Mouse (Mus musculus): ENCODE measurements around the gene Tigit.

The Tigit gene

GRCm38 (mm10) chr16:43620359-43620758 lies 43.6 kb downstream of the Tigit start:
- CTCF ChIA-PET = interaction anchor here (0.6 kb wide), 1 partner anchor 714 kb away, joined by 3 read pairs; no protein-coding TSS in a partner anchor

- CTCF ChIA-PET = no interaction called here
These were observed 44.7 kb downstream of the Tigit start for GRCm38 (mm10) chr16:43619277-43619676.

- CTCF ChIA-PET = no interaction called here
These were observed 45.7 kb downstream of the Tigit start for GRCm38 (mm10) chr16:43618286-43618685.

- CTCF ChIA-PET = no interaction called here
These were observed 46.6 kb downstream of the Tigit start for GRCm38 (mm10) chr16:43617346-43617745.

GRCm38 (mm10) chr16:43616348-43616747 lies 47.6 kb downstream of the Tigit start:
- CTCF ChIA-PET = no interaction called here

DNA sequence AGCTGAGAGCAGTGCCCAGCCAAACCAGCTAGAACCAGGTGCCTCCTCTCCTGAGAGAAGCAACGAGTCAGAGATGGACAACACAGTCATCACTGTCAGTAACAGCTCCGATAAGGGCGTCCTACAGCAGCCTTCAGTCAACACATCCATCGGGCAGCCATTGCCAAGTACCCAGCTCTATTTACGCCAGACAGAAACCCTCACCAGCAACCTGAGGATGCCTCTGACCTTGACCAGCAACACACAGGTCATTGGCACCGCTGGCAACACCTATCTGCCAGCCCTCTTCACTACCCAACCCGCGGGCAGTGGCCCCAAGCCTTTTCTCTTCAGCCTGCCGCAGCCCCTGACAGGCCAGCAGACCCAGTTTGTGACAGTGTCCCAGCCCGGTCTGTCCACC lies 53.6 kb downstream of the Tigit start:
- CTCF ChIA-PET = interaction anchor here (0.7 kb wide), 1 partner anchor 408 kb away, joined by 3 read pairs; no protein-coding TSS in a partner anchor

DNA sequence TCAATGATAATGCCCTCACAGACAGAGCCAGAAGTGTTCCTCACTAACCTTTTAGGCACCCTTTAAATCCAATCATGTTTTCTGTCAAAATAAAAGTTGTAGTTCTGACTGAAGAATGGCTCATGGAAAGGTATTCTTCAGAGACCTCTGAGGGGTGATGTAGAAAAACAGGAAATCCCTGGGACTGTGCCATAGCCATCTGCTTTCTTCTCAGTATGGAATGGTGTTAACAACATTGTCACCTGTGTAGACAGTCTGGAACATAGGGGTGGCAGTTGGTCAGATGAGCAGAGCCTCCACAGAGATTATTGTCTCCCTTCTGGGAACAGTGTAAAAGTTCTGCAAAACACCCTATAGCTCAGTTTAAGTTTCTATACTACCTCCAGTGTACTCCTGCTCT lies 55.9 kb downstream of the Tigit start:
- CTCF ChIA-PET = no interaction called here

- CTCF ChIA-PET = no interaction called here
These were observed 56.9 kb downstream of the Tigit start for GRCm38 (mm10) chr16:43607086-43607485.

GRCm38 (mm10) chr16:43604399-43605013 lies 59.4 kb downstream of the Tigit start:
- CTCF ChIA-PET = no interaction called here

DNA sequence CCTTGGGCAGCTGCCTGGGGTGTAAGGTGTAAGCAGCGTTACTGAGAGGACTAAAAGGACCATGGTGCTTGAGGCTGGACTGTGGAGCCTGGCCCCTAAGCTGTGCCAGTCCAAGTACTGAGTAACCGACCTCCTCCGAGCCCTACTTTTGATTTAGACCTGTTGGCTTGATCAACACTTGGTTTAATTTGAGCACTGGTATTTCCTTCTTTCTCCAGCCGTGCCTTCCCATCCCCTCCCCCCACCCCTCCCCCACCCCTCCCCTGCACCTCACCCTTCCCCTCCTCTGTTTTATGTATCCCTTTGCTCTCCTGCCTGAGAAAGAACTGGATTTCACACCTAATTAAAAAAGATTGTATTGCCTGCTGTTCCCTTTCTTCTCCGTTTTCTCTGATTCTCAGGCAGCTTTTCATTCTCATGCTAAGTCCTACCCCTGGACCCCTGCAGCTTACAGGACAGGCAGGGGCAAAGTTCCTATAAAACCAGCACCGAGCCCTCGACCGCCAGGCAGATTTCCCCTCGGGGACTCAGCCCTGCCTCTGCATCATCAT lies 60.3 kb downstream of the Tigit start:
- CTCF ChIA-PET = no interaction called here

DNA sequence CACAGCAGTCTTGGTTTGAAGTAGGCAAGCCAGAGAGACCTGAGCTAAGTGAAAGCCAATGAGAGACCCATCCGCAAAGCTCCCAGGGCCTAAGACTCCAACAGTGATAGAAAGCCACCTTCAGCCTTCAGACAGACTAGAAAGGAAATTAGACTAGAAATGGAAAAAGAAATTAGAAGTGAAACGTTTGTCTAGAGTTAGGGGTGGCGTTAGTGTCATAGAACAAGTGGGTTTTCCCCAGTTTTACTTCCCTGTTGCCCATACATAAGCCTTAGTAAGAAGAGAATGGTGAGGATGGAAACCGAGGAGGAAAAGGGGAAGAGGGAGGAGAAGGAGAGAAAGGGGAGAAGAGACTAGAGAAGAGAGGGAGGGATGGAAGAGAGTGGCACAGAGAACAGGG lies 61.4 kb downstream of the Tigit start:
- CTCF ChIA-PET = no interaction called here

DNA sequence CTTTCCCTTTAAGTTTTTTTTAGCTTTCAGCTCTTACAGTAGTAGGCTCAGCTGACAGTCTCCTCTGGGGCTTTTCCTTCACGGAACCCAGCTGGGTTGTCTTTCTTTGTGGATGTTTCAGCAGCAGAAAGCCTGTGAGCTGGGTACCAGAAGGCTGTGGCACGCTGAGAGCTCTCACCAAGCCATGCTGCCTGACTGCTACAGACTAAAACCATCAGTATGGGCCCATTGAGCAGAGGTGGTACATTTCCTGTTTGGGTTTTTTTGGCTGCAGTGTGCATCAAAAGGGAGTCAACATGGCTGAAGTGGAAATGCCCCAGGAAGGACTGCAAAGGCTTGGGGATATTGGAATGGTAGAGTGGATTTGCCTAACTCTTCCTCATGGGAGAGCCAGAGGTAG lies 64.2 kb downstream of the Tigit start:
- CTCF ChIA-PET = no interaction called here
